Mouse (Mus musculus) limb, embryonic 10.5 days (tissue): Measurements from ENCODE around the gene Heatr1. TPM values are rescaled to one million over a fixed set of nuclear protein-coding genes. Genes with fewer than 3 reads are reported as not detected.

Experiments used
- DNase-seq: peaks from one replicate; pipeline ENCODE4 v3.0.0-alpha.2; 2017; ENCODE audit warnings: low spot score
- H3K27ac ChIP-seq: fragments of 300-500 bp; sonication (generic); 2 replicates; pipeline ENCODE4 v1.5.1; 2016; ENCODE audit warnings: mild to moderate bottlenecking
- H3K27me3 ChIP-seq: fragments of 300-500 bp; sonication (generic); 2 replicates; pipeline ENCODE4 v1.6.1; 2016; ENCODE audit warnings: low read depth, mild to moderate bottlenecking; ENCODE audit not compliant: poor library complexity, severe bottlenecking
- H3K36me3 ChIP-seq: fragments of 300-500 bp; sonication (generic); 2 replicates; pipeline ENCODE4 v1.6.1; 2016; ENCODE audit warnings: mild to moderate bottlenecking, moderate library complexity
- H3K4me1 ChIP-seq: fragments of 300-500 bp; sonication (generic); 2 replicates; pipeline ENCODE4 v1.6.1; 2016
- H3K4me3 ChIP-seq: fragments of 300-500 bp; sonication (generic); 2 replicates; pipeline ENCODE4 v1.5.1; 2016; ENCODE audit warnings: mild to moderate bottlenecking, moderate library complexity
- H3K9me3 ChIP-seq: fragments of 300-500 bp; sonication (generic); replicated peaks from 2 replicates; pipeline ENCODE4 v1.6.1; 2016; ENCODE audit warnings: mild to moderate bottlenecking
- WGBS: fragments of 180-500 bp; shearing (Covaris S2); methylation state at CpG from one replicate; pipeline ENCODE4 v1.1.7; 2016; 5-methylcytosine and 5-hydroxymethylcytosine counted together
- polyA plus RNA-seq: library from polyadenylated mRNA; unstranded; fragments of >200 nt; fragmentation: Nextera tagmentation; extraction: Ambion mirVana; gene quantifications from 2 replicates; pipeline ENCODE4 v1.2.1, GENCODE M21; 2016

Heatr1 gene
- polyA plus RNA-seq = 39.1 and 39.8 TPM in 2 replicates

DNA sequence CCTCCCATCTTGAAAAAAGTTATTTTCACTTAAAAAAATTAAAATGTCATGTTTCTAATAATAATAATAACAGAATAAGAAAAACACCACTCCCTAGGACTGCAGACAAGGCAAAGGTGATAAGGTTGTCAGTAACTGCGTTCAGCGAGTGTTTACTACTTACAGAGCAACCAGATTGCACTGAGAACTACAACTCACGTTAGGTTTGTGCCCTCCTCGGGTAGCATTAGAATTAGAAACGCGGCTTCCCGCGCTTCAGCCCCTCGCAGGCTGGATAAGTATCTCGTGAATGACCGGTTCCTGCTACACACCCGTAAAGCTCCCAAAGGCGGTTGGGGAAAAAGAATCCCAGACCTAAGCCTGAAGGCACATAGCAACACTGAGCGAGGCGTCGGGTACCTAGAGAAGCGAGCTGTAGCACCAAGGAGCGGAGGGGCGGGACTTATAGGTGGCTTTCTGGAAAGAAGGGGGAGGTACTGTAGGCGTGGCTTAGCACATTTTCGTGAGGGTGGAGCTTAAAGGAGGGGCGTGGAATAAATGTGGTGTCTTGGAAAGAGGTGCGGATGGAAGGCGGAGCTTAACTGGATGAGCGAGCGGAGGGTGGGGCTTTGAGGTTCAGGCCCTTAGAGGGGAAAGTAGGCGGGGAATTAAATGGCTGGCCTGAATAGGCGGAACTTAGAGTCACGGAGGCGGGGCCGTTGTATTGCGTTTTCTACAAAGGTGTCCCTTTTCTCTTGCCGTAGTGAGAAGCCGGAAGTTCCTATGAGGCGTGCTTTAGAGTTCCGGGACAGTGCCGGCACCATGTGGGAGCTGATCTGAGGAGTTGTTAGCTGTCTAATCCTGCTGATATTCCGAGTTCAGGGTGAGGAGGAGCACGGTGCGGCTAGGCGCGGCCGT lies at the start of gene Heatr1:
Heatr1 (plus strand) TSS at position 419 of the 897 bp plus-strand sequence.
- peak within 1 kb of the TSS; percentile 90 for H3K4me3 ChIP-seq
- under 1% methylated on average over 43 of the region's 43 CpGs for WGBS

DNA sequence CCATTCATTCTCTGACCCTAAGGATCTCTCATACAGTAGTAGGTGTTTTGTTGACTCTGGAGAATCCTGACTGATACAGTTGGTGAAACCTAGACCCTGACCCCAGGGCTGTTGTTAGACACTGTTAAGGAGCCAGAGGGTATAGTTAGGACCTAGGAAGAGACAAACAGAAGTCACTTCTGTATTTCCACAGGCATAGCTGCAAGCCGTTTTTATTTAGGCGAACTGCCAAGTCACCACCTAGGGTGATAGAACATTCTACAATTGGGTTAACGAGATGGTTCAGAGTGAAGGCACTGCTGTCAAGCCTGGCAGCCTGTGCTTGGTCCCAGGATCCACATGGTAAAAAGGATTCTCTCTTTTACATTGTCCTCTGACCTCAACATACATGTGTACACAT lies 48.0 kb upstream of the Heatr1 start:
- H3K9me3 ChIP-seq = no peaks in the 10 kb centered on the region
- no peak for DNase-seq
- no peak overlapping the region for H3K27ac ChIP-seq
- no peaks in the 10 kb centered on the region for H3K4me1 ChIP-seq
- no peaks in the 10 kb centered on the region for H3K27me3 ChIP-seq
- 81% methylated on average over 3 of the region's 3 CpGs for WGBS
- no peaks in the 10 kb centered on the region for H3K36me3 ChIP-seq
- H3K4me3 ChIP-seq = no peak overlapping the region

More for the DNA sequence above, at the start of gene Heatr1:
- H3K27ac ChIP-seq = peak within 1 kb of the TSS; percentile 75; the same call in 1 of the 2 replicates
- H3K4me1 ChIP-seq = peaks cover 8% of the 10 kb centered on the region
- peaks cover 26% of the 10 kb centered on the region for H3K36me3 ChIP-seq
- peak; percentile 90 for DNase-seq
- peaks cover 5% of the 10 kb centered on the region; the same call in 1 of the 2 replicates for H3K27me3 ChIP-seq
- no peaks in the 10 kb centered on the region for H3K9me3 ChIP-seq

DNA sequence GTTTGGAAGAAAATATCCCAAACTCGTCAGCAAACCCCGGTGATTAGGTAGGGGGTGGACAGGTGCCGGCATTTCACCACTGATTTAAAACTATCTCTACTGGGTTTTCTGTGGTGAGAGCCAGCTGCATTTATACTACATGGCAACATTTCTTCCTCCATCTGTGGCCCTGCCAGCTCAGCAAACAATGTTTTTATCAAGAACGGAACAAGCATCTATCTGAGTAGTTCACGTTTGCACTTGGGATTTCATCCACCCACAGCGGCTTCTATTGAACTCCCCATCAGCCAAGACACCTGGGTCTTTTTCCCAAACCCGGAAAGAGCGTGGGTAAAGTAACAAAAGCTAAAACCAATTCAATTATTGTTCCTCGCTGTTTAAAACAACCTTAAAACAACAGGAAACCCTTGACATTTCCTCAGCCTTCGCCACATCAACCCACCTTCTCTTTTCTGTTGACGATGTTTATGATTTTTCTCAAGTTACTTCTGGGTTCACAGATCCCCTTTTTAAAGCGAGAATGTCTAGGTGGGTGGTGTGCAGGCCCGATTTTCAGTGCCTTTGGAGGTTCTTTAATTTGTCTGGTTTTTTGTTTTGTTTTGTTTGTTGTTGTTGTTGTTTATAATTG lies 45.5 kb upstream of the Heatr1 start:
- H3K4me3 ChIP-seq = no peak overlapping the region
- DNase-seq = no peak
- no peak overlapping the region for H3K27ac ChIP-seq
- no peaks in the 10 kb centered on the region for H3K27me3 ChIP-seq
- 84% methylated on average over 13 of the region's 13 CpGs for WGBS
- H3K36me3 ChIP-seq = no peaks in the 10 kb centered on the region
- no peaks in the 10 kb centered on the region for H3K9me3 ChIP-seq
- no peaks in the 10 kb centered on the region for H3K4me1 ChIP-seq

DNA sequence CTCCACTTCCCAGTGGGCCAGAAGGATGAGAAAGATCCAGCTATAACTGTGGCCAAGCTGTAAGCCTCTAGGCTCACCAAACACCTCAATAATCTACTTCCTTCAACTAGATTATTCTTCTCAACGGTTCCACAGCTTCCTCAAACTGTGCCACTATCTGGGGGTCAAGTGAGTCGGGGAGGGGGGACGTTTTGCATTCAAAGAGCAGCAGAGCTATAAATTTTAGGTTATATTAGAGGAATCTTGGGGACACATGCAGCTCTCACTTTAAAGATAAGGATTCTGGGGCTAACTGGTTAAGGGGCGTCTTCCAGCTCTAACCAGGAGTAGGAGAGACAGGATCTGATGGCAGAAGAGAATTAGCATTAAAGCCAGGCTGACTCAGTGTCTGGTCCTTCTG lies 38.6 kb upstream of the Heatr1 start:
- H3K4me3 ChIP-seq = no peak overlapping the region
- H3K27me3 ChIP-seq = no peaks in the 10 kb centered on the region
- WGBS = 69% methylated on average over 4 of the region's 4 CpGs
- H3K4me1 ChIP-seq = no peaks in the 10 kb centered on the region
- no peaks in the 10 kb centered on the region for H3K36me3 ChIP-seq
- H3K27ac ChIP-seq = no peak overlapping the region
- no peak for DNase-seq
- no peaks in the 10 kb centered on the region for H3K9me3 ChIP-seq

DNA sequence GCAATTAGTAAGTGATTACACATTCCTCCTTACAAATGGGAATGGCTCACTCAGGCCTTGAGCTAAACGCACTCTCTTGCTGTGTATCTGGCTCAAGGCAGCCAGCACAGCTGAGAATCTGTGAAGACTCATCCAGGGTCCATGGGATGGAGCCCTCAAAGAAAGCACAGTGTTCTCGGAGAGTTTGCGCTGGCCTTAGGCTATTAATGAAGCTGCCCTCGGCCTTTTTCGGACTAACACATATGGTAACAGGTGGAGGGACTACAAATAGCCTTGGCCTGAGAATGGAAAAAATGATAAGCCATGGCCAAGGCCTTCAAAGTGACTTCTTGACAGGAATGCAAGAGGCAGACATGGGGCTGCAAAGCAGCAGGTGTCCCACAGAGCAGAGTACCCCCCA lies 37.3 kb upstream of the Heatr1 start:
- WGBS = 82% methylated on average over 5 of the region's 5 CpGs
- DNase-seq = no peak
- H3K27me3 ChIP-seq = no peaks in the 10 kb centered on the region
- H3K4me3 ChIP-seq = no peak overlapping the region
- no peaks in the 10 kb centered on the region for H3K36me3 ChIP-seq
- H3K27ac ChIP-seq = no peak overlapping the region
- no peaks in the 10 kb centered on the region for H3K4me1 ChIP-seq
- H3K9me3 ChIP-seq = no peaks in the 10 kb centered on the region

DNA sequence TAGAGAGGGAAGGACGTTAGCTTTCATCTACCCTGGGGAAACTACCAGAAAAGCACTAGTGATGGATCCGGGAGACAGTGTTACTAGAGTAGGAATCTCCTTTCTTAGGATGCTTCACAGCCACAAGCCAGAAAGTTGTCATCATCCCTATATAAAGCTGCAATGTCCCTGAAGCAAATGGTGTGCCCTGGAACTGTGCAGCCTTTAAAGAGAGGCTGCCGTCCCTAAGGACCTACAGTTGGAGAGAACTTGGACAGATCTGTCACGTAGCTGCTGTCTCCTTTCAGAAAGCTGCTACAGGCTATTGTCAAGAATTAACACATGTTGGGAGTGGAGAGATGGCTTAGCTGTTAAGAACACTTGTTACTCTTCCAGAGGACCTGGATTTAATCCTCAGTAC lies 33.3 kb upstream of the Heatr1 start:
- no peaks in the 10 kb centered on the region for H3K27me3 ChIP-seq
- no peak overlapping the region for H3K27ac ChIP-seq
- DNase-seq = no peak
- H3K9me3 ChIP-seq = no peaks in the 10 kb centered on the region
- 85% methylated on average over 4 of the region's 4 CpGs for WGBS
- H3K4me3 ChIP-seq = no peak overlapping the region
- no peaks in the 10 kb centered on the region for H3K36me3 ChIP-seq
- H3K4me1 ChIP-seq = no peaks in the 10 kb centered on the region

DNA sequence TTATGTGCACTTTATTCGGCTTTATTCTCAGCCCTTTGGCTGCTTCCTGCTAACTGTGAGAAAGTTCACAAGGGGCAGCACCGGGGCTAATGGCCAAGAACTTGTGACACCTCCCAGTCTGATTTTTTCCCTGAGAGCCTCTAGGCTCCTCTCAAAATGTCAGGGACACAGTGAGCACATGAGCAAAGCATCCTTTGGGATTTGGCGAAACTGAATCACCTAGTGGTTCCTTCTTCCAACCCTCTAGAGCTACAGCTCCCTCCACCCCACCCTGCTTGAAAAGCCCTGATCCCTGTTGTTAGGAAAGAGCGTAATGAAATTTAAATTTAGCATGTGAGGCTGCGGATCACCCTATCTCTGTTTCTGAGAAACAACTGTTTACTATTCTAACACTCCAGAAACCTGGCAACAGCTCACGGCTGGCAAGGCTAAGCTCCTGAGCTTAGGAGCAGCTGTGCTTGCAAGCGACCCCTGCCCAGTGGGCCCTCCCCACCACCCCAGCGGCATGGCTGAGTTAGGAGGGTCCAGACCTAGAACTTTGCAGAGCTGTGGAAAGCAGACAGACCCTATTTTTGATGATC lies 25.7 kb upstream of the Heatr1 start:
- no peak overlapping the region for H3K27ac ChIP-seq
- no peaks in the 10 kb centered on the region for H3K4me1 ChIP-seq
- no peaks in the 10 kb centered on the region for H3K36me3 ChIP-seq
- H3K9me3 ChIP-seq = no peaks in the 10 kb centered on the region
- no peaks in the 10 kb centered on the region for H3K27me3 ChIP-seq
- WGBS = 58% methylated on average over 8 of the region's 8 CpGs
- H3K4me3 ChIP-seq = no peak overlapping the region
- DNase-seq = no peak

DNA sequence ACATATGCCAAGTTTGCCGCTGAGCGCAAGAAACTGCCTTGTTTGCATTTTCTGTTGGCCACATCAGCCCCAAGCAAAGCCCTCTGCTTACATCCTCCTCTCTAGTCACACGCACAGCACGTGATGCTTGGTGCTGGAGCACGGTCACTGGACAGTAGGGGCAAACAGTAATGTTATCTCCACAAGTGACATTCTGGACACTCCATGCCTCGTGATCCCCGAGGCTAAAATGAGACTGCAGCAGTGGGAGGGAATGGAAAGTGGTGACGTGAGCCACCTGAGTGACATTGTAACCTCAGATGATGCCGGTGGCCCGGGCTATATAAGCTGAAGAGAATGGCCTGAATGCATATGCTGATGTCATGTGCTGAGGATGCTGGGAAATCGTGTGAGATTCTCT lies 24.9 kb upstream of the Heatr1 start:
- Histone ChIP-seq H3K4me3 (no peak overlapping the region), H3K36me3 (no peaks in the 10 kb centered on the region), H3K9me3 (no peaks in the 10 kb centered on the region), H3K27ac (no peak overlapping the region), H3K4me1 (no peaks in the 10 kb centered on the region), H3K27me3 (no peaks in the 10 kb centered on the region)
- no peak for DNase-seq
- 92% methylated on average over 11 of the region's 11 CpGs for WGBS

DNA sequence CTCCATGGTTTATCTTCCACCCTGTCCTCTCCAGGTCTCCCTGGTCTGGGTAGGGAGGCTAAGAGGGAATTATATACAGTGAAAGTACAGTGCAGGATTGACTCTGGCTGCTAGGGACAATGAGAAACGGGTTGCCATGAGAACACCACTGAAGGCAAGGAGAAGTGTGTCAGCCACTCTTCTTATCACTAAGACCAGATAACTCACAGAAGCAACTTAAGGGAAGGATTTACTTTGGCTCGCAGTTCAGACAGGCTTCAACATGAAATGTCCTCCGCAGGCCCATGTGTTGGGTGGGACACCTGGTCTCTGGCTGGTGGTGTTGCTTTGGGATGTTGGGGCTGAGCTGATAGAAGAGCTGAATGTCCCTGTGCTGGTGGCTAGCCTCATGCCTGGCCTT lies 22.1 kb upstream of the Heatr1 start:
- WGBS = 84% methylated on average over 3 of the region's 3 CpGs
- no peak for DNase-seq
- H3K36me3 ChIP-seq = no peaks in the 10 kb centered on the region
- H3K27me3 ChIP-seq = no peaks in the 10 kb centered on the region
- H3K4me1 ChIP-seq = no peaks in the 10 kb centered on the region
- H3K9me3 ChIP-seq = no peaks in the 10 kb centered on the region
- H3K27ac ChIP-seq = no peak overlapping the region
- H3K4me3 ChIP-seq = no peak overlapping the region

DNA sequence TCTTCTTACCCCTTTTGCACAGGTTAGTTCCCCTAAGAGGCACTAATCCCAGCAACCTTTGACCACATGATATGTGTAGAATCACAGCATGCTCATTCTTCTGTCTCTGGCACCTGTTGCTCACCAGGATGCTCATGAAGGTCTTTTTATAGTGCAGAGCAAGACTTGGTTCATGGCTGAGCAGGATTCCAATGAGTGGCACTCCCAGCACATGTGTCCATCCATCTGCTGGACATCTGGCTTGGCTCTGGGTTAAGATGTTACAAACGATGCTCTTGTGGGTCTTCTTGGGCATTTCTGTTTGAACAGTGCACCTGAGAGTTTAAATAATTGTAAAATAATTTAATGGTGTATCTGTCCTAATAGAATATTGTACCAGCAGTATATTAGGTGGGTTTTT lies 18.0 kb upstream of the Heatr1 start:
- H3K4me3 ChIP-seq = no peak overlapping the region
- DNase-seq = no peak
- H3K27ac ChIP-seq = no peak overlapping the region
- H3K9me3 ChIP-seq = no peaks in the 10 kb centered on the region
- 65% methylated on average over 1 of the region's 1 CpGs for WGBS
- H3K36me3 ChIP-seq = no peaks in the 10 kb centered on the region
- H3K27me3 ChIP-seq = no peaks in the 10 kb centered on the region
- H3K4me1 ChIP-seq = no peaks in the 10 kb centered on the region

DNA sequence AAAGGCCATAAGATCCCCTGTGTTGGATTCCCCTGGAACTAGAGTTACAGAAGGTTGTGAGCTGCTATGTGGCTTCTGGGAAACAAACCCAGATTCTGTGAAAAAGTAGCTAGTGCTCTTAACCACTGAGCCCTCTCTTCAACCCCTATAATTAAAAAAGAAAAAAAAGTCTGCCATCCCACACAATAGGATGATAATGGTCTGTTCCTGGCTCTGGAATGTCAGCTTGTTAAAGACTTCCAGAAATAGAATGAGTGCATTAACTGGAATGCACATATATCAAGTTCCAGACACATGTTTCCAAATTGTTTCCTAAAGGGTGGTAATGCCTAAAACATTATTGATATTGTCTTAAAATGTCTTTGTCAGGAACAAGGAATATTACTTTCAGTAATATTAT lies 10.0 kb upstream of the Heatr1 start:
- no peak for DNase-seq
- Histone ChIP-seq H3K27me3 (no peaks in the 10 kb centered on the region), H3K36me3 (no peaks in the 10 kb centered on the region), H3K27ac (no peak overlapping the region), H3K4me1 (no peaks in the 10 kb centered on the region), H3K4me3 (no peak overlapping the region), H3K9me3 (no peaks in the 10 kb centered on the region)

DNA sequence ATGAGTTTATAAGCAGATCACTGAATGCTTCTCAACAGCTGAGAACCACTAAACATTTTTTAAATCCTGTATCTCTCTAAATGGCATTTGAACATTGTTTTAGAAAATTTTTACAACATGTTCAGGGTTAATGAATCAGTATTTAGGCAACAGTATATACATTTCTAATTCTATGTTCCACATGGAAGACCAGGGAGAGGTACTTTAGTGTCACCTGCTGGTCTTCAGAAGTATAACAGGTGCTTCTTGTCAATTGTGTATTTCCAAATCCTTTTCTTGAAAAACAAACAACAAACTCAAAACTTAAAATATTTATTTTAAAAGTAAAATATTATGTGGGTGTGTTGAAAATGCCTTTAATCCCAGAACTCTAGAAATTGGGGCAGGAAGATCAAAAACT lies 8.5 kb upstream of the Heatr1 start:
- H3K9me3 ChIP-seq = no peaks in the 10 kb centered on the region
- H3K4me3 ChIP-seq = no peak overlapping the region
- H3K27ac ChIP-seq = no peak overlapping the region
- DNase-seq = no peak
- H3K27me3 ChIP-seq = no peaks in the 10 kb centered on the region
- no peaks in the 10 kb centered on the region for H3K4me1 ChIP-seq
- H3K36me3 ChIP-seq = no peaks in the 10 kb centered on the region

DNA sequence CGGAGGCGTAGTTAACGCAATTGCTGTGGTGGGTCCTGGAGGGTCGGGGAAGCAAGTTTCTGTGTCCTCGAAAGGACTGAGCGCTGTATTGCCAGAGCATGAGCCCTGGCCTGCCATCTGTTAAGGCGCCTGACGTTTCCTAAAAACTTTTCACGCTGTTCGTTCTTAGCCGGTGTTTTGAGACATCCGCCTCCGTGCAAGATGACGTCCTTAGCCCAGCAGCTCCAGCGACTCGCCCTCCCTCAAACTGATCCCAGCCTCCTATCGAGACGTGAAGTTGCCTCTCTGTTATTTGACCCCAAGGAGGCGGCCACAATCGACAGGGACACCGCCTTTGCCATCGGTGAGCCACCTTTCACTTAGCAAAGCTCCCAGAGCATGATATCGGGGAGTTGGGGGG lies 744 bp downstream of the Heatr1 start:
- Histone ChIP-seq H3K4me1 (peaks cover 8% of the 10 kb centered on the region), H3K27me3 (peaks cover 5% of the 10 kb centered on the region; the same call in 1 of the 2 replicates), H3K4me3 (peak overlapping the region; percentile 90), H3K9me3 (no peaks in the 10 kb centered on the region), H3K36me3 (peaks cover 33% of the 10 kb centered on the region), H3K27ac (peak overlapping the region; percentile 46; the same call in 1 of the 2 replicates)
- WGBS = under 1% methylated on average over 23 of the region's 23 CpGs
- DNase-seq = no peak
